Mouse (Mus musculus) heart, adult 2 months (tissue): ENCODE data around the gene Ugp2.

Experiments
- EP300 ChIP-seq: fragments of 200-500 bp; IDR thresholded peaks from 2 replicates; pipeline ENCODE4 v1.6.1; 2011; ENCODE audit warnings: low read depth, low read length, control low read depth; ENCODE audit not compliant: insufficient read depth
- POLR2A ChIP-seq: fragments of 200-500 bp; IDR thresholded peaks from 2 replicates; pipeline ENCODE4 v1.6.1; 2011; ENCODE audit warnings: mild to moderate bottlenecking, low read depth, low read length, control low read depth; ENCODE audit not compliant: insufficient read depth

- TF ChIP-seq POLR2A = no peak
- no peak for TF ChIP-seq EP300
These were observed 61.5 kb downstream of the Ugp2 start for GRCm38 (mm10) chr11:21309516-21309915.
